Mouse (Mus musculus): ENCODE measurements around the gene Bysl.
"Not testable (repeated sequence)": the region's sequence is repeated elsewhere in the genome, so short reads cannot be mapped to it uniquely, and the experiment has no call there.

Gene Bysl

DNA sequence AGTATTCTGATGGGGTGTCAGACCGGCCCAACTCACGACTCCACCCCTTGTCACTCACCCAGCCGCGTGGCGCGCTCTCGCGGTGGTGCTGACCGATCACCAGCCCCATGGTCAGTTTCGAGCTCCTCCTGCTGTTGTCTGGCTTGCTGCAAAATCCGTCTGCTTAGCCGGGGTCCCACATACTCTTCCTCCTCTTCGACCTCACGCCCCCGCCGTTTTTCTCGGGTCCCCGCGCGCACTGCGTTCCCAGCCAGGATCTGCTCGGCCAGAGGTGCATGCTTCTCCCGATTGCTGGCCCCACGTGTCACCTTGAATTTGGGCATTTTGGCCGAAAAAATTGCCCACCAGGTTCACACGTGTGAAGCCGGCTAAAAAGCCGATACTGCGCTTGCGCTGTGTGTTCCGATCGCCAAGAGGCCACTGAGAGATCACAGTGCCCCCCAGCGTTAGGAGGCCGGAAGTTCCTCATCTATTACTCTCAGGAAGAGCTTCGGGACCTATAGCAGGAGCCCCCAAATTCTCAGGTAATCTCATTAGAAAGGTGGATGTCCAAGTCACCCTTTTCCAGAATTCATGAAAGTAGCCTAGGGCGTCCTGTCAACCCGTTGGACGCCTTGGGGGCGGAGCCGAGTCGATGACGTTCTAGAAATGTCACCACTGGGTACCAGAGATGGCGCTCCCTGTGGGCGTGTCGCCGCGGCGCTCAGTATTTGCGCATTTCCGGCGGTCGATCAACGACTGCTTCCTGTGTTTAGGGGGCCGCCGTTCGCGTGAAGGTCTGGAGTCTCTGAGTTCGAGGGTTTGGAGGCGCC is at the start of gene Bysl, which contains the start of the genes Med20 and Gm20517:
Gene Bysl, minus strand, starts transcription at position 644 of the 812 bp plus-strand sequence.
Gene Med20, plus strand, starts transcription at position 734 of the 812 bp plus-strand sequence.
Gene Gm20517, plus strand, starts transcription at position 741 of the 812 bp plus-strand sequence.
- DNase-seq (ENCODE audit: low read depth), result peak; percentile 99

GRCm38 (mm10) chr17:47658741-47659243 is 47.5 kb upstream of the Bysl start:
- no peak for DNase-seq (ENCODE audit: low read depth)

DNA sequence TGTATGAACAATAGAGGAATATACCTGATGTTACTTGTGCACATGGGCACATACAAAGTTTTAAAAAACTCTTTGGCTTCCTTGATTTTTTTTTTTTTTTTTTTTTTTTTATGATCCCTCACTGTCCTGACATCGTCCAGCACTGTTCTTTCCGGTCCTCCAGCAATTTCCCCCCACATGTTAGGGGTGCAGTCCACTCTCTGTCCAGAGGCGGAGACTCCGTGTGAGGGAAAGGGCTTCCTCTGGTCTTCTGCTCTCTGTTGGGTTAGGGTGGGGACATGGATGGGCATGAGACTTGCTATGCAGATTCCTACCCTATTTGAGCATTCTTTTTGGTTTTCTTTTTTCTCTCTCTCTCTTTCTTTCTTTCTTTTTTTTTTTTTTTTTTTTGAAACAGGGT is 46.6 kb upstream of the Bysl start:
- DNase-seq (ENCODE audit: low read depth), result no peak

GRCm38 (mm10) chr17:47655697-47656096 is 44.4 kb upstream of the Bysl start:
- DNase-seq (ENCODE audit: low read depth), result no peak

GRCm38 (mm10) chr17:47654346-47654745 is 43.1 kb upstream of the Bysl start:
- not testable (repeated sequence) for DNase-seq (ENCODE audit: low read depth)

- DNase-seq (ENCODE audit: low read depth), result no peak
Observed at GRCm38 (mm10) chr17:47651953-47652352, 40.7 kb upstream of the Bysl start.

GRCm38 (mm10) chr17:47648966-47649365 is 37.7 kb upstream of the Bysl start:
- no peak for DNase-seq (ENCODE audit: low read depth)

DNA sequence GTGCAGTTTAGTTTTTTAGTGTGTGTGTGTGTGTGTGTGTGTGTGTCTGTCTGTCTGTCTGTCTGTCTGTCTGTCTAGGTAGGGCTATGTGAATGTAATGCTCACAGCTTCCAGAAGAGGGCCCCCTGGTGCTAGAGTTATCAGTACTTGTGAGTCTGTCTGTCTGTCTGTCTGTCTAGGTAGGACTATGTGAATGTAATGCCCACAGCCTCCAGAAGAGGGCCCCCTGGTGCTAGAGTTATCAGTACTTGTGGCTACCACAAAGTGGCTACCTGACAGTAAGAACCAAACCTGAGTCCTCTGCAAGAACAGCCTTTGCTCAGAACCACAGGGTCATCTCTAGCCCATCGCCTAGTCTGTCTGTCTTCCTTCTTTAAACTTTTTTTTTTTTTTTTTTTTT is 35.4 kb upstream of the Bysl start:
- DNase-seq (ENCODE audit: low read depth), result peak; percentile 91

- peak; percentile 31 for DNase-seq (ENCODE audit: low read depth)
Observed at GRCm38 (mm10) chr17:47642992-47643391, 31.7 kb upstream of the Bysl start.

DNA sequence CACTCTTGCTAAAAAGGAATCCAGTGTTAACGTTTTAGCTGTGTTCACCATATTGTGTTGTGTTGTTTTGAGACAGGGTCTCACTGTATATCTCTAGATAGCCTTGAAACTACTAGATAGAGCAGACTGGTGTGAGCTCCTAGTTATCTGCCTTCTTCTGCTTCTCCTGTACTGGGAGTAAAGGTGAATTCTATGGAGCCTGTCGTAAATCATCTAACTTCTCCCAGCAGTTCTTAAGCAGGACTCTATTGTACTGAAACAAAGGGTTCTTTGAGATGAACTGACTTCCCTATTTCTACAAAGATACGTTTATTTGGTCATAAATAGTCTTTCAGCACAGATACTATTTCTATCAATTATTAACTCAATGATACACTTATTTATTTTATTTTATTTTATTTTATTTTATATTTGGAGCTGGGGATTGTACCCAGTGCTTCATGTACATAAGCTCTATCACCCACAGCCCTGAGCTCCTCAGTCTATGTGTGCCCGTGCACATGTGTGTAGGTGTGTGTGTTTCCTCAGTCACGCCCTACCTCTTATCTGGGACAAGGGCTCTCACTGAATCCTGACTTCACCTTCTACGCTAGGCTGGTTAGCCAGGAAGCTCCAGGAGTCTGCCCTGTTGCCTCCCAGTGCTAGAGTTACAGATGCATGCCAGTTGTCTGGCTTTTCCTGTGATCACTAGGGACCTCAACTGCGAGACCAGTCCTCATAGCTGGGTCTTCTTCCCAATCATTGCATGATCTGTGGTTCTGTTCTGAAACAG is 22.9 kb upstream of the Bysl start:
- no peak for DNase-seq (ENCODE audit: low read depth)

GRCm38 (mm10) chr17:47632181-47632840 is 21.0 kb upstream of the Bysl start:
- DNase-seq (ENCODE audit: low read depth), result no peak

DNA sequence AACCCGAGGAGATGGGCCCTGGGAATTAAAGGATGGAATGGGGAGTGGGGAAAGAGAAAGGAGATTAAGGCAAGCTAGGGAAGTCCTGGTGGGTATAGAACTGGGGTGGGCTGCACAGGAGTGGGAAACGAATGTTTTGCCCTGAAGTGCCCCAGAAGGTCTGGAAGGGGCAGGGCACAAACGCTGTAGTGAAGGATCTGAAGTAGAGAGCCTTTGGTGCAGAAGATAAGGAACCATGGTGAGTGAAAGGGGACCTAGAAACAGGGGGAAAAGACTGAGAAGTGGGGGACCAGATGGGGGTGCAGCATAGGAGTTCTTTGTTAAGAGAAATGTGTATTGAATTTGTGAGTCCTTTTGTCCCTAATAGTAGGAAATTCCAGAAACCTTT is 19.4 kb upstream of the Bysl start, which contains the start of gene Usp49:
Gene Usp49, plus strand, starts transcription at position 13 of the 388 bp plus-strand sequence.
- no peak for DNase-seq (ENCODE audit: low read depth)

DNA sequence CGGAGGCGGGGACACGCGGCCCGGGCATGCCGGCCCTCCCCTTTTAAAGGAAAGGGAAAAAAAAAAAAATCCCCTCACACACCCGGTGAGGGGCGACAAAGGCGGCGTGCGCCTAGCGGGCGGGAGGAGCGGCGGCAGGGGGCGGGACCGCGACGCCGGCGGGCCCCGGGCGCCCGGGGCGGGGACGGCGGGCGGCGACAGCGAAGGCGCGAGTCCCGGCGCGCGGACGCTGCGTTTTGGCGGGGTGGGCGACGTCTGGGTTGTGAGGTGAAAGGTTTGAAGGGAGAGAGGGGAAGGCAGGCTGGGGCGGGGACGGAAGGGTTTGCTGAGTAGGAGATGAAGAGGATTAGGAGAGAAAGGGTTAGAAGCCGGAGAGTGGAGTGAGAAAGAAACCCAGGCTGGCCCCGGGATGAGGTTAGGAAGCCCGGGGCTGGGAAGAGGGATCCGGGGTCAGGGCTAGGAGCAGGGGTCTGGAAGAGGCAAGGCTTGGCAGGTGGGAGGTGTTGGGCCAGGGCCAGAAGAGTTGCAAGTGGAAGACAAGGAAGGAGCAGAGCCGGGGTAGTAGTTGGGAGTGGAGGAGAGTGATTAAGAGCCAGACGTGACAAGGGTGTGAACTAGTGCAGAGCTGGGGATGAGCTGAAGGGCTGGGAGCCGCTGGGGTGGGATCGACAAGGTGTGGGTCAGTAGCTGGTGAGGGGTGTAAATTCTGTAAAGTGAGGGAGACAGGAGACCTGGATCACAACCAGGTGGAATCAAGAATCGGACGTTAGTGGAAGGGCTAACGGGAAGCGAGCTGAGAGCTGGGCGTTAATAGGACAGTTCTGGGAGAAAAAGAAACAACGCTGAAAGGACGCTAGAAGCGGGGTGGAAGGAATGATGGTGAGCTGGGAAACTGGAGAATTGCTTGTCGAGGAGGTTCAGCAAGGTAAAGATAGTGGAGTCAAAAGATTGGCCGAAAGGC is 18.7 kb upstream of the Bysl start:
- DNase-seq (ENCODE audit: low read depth), result peak; percentile 42

DNA sequence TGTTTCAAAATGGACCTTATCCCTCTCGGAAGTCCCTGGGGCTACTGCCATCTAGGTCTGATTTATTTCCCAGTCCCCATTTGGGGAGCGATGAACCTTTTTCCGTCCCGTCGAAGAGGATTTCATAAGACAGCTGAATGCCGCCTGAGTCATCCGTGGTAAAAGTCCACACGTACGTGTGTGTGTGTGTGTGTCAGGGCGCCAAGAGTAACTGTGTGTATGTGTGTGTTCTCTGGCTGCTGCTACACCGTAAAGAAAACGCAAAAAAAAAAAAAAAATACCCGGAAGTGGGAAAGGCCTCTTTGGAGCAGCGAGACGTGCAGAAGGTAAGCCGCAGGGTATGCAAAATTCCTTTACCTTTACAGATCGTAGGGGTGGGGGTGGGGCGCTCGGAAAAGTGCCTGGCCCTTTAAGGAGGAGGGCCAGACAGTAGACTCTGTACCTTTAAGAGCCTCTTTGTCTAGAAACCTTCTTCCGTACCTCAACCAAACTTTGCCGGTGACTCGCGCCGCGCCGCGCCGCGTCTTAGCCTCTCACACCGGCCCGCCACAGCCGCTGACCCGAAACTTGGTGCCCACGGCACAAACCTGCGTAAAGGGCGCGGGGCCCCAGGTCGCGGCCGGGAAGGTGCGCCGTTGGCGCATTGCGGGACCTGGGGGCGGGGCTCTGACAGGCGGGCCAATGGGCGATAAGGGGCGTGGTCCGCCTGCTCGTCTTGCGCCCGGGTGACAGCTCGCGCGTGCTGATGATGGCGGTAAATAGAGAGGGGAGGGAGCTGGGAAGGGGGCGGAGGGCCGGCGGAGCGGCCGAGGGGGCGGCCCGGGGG is 17.8 kb upstream of the Bysl start:
- DNase-seq (ENCODE audit: low read depth), result peak; percentile 97

DNA sequence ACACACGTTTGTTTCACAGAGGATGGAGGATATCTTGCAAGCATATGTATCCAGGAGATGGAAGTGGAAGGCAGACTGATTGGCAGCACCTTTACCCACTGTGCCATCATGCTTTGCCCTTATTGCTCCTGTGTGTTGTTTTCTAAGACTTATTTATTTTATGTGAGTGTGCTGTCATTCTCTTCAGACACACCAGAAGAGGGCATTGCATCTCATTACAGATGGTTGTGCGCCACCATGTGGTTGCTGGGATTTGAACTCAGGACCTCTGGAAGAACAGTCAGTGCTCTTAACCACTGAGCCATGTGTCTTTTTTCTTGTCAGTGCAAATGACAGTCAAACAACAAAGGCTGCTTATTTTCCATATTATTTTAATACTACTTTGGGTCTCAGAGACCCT is 16.5 kb upstream of the Bysl start:
- no peak for DNase-seq (ENCODE audit: low read depth)

GRCm38 (mm10) chr17:47626031-47626430 is 14.7 kb upstream of the Bysl start:
- no peak for DNase-seq (ENCODE audit: low read depth)

DNA sequence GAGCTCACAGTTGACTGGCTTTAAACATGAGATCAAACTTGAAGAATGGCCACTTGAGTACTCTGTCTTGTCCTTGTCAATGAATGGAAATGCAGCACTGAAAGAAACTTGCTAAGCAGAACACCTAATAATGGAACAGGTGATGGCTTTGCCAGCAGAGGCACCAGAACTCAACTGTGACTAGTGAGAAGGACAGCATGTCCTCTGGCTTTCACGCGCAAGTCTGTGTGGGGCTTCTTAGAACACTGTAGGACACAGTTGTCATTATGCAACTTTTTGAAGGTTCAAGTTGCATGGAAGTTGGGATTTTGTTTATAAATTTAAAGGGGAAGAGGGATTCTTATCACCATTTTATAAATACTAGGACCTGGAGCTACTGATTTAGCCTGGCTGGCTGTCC is 13.8 kb upstream of the Bysl start:
- no peak for DNase-seq (ENCODE audit: low read depth)

- DNase-seq (ENCODE audit: low read depth), result not testable (repeated sequence)
Observed at GRCm38 (mm10) chr17:47624572-47624971, 13.3 kb upstream of the Bysl start.

- DNase-seq (ENCODE audit: low read depth), result no peak
Observed at GRCm38 (mm10) chr17:47622912-47623554, 11.7 kb upstream of the Bysl start.

Measured in induced T-regulatory cell, adult 2 months (primary cell).